Mouse (Mus musculus) heart, embryonic 12.5 days (tissue): Measurements from ENCODE around the gene Olfr194. TPM values are rescaled to one million over a fixed set of nuclear protein-coding genes. Genes with fewer than 3 reads are reported as not detected.

ENCODE experiments used
- ATAC-seq: fragments of 200-750 bp; cut with Nextera tagmentation; 2 replicates; pipeline ENCODE4 v1.8.0; 2017; ENCODE audit warnings: moderate TSS enrichment, moderate library complexity; ENCODE audit not compliant: insufficient number of reproducible peaks, low FRiP score
- H3K27ac ChIP-seq: fragments of 300-500 bp; sonication (generic); 2 replicates; pipeline ENCODE4 v1.5.1; 2016; ENCODE audit warnings: mild to moderate bottlenecking, moderate library complexity; ENCODE audit not compliant: poor library complexity, severe bottlenecking
- H3K27me3 ChIP-seq: fragments of 300-500 bp; sonication (generic); replicated peaks from 2 replicates; pipeline ENCODE4 v1.6.1; 2016; ENCODE audit warnings: mild to moderate bottlenecking, moderate library complexity
- H3K36me3 ChIP-seq: fragments of 300-500 bp; sonication (generic); 2 replicates; pipeline ENCODE4 v1.6.1; 2016; ENCODE audit warnings: mild to moderate bottlenecking, moderate library complexity
- H3K4me1 ChIP-seq: fragments of 300-500 bp; sonication (generic); replicated peaks from 2 replicates; pipeline ENCODE4 v1.6.1; 2016; ENCODE audit warnings: mild to moderate bottlenecking
- H3K4me2 ChIP-seq: fragments of 300-500 bp; sonication (generic); 2 replicates; pipeline ENCODE4 v1.6.1; 2016; ENCODE audit warnings: mild to moderate bottlenecking, moderate library complexity
- H3K4me3 ChIP-seq: fragments of 300-500 bp; sonication (generic); 2 replicates; pipeline ENCODE4 v1.5.1; 2016; ENCODE audit warnings: mild to moderate bottlenecking
- H3K9ac ChIP-seq: fragments of 300-500 bp; sonication (generic); 2 replicates; pipeline ENCODE4 v1.6.1; 2016; ENCODE audit warnings: mild to moderate bottlenecking, moderate library complexity
- H3K9me3 ChIP-seq: fragments of 300-500 bp; sonication (generic); replicated peaks from 2 replicates; pipeline ENCODE4 v1.6.1; 2016; ENCODE audit warnings: mild to moderate bottlenecking, moderate library complexity
- WGBS: fragments of 180-500 bp; shearing (Covaris S2); methylation state at CpG from one replicate; pipeline ENCODE4 v1.1.7; 2016; 5-methylcytosine and 5-hydroxymethylcytosine counted together
- polyA plus RNA-seq: library from polyadenylated mRNA; unstranded; fragments of >200 nt; fragmentation: Nextera tagmentation; extraction: Ambion mirVana; gene quantifications from 2 replicates; pipeline ENCODE4 v1.2.1, GENCODE M21; 2016

The Olfr194 gene
- polyA plus RNA-seq, 1 experiment from 2014 or later, result not detected

- Histone ChIP-seq H3K27me3 (no peaks in the 10 kb centered on the region), H3K36me3 (no peaks in the 10 kb centered on the region), H3K9me3 (no peaks in the 10 kb centered on the region), H3K4me1 (no peaks in the 10 kb centered on the region), H3K4me2 (no peak overlapping the region), H3K4me3 (no peak overlapping the region), H3K27ac (no peak overlapping the region), H3K9ac (no peak overlapping the region)
- ATAC-seq, result no peak
- WGBS, result 83% methylated on average over 1 of the region's 1 CpGs
Measured at GRCm38 (mm10) chr16:59073520-59073919, 47.3 kb downstream of the Olfr194 start.

- ATAC-seq, result no peak
- H3K27ac ChIP-seq, result no peak overlapping the region
- no peaks in the 10 kb centered on the region for H3K9me3 ChIP-seq
- H3K4me3 ChIP-seq, result no peak overlapping the region
- no peaks in the 10 kb centered on the region for H3K27me3 ChIP-seq
- H3K9ac ChIP-seq, result no peak overlapping the region
- no peaks in the 10 kb centered on the region for H3K36me3 ChIP-seq
- H3K4me1 ChIP-seq, result no peaks in the 10 kb centered on the region
- no peak overlapping the region for H3K4me2 ChIP-seq
Measured at GRCm38 (mm10) chr16:59071755-59072154, 49.1 kb downstream of the Olfr194 start.

Other genes with a start within 250 kb of the Olfr194 start
- gene Olfr177, start 246.3 kb downstream of the Olfr194 start, polyA plus RNA-seq, result not detected in 2 replicates
- not detected in 2 replicates for gene Olfr178, start 229.0 kb downstream of the Olfr194 start, polyA plus RNA-seq
- not detected in 2 replicates for gene Olfr181, start 192.3 kb downstream of the Olfr194 start, polyA plus RNA-seq
- gene Olfr180, start 191.7 kb downstream of the Olfr194 start, polyA plus RNA-seq, result not detected in 2 replicates
- gene Olfr183, start 125.7 kb downstream of the Olfr194 start, polyA plus RNA-seq, result not detected in 2 replicates
- gene Olfr186, start 90.8 kb downstream of the Olfr194 start, polyA plus RNA-seq, result not detected in 2 replicates
- not detected in 2 replicates for gene Olfr187, start 81.3 kb downstream of the Olfr194 start, polyA plus RNA-seq
- gene Olfr190, start 43.1 kb downstream of the Olfr194 start, polyA plus RNA-seq, result not detected in 2 replicates
- gene Olfr191, start 31.2 kb downstream of the Olfr194 start, polyA plus RNA-seq, result not detected in 2 replicates
- gene Olfr193, start 9.2 kb downstream of the Olfr194 start, polyA plus RNA-seq, result not detected in 2 replicates
- not detected in 2 replicates for gene Olfr195, start 26.0 kb upstream of the Olfr194 start, polyA plus RNA-seq
- gene Olfr196, start 49.4 kb upstream of the Olfr194 start, polyA plus RNA-seq, result not detected in 2 replicates
- not detected in 2 replicates for gene Olfr198, start 82.5 kb upstream of the Olfr194 start, polyA plus RNA-seq
- not detected in 2 replicates for gene Olfr199, start 98.7 kb upstream of the Olfr194 start, polyA plus RNA-seq
- gene Olfr201, start 151.6 kb upstream of the Olfr194 start, polyA plus RNA-seq, result not detected in 2 replicates
- gene Olfr202, start 165.7 kb upstream of the Olfr194 start, polyA plus RNA-seq, result not detected in 2 replicates
- not detected in 2 replicates for gene Olfr203, start 177.8 kb upstream of the Olfr194 start, polyA plus RNA-seq
- not detected in 2 replicates for gene Olfr204, start 197.2 kb upstream of the Olfr194 start, polyA plus RNA-seq
- gene Olfr205, start 210.1 kb upstream of the Olfr194 start, polyA plus RNA-seq, result not detected in 2 replicates
- gene Olfr206, start 228.2 kb upstream of the Olfr194 start, polyA plus RNA-seq, result not detected in 2 replicates
- gene Olfr209, start 242.9 kb upstream of the Olfr194 start, polyA plus RNA-seq, result not detected in 2 replicates